Mouse (Mus musculus) limb, embryonic 11.5 days (tissue): ENCODE measurements around the gene 1810062G17Rik. TPM values are rescaled to one million over a fixed set of nuclear protein-coding genes. Genes with fewer than 3 reads are reported as not detected.

Source experiments
- ATAC-seq: fragments of 200-750 bp; cut with Nextera tagmentation; 2 replicates; pipeline ENCODE4 v1.8.0; 2017; ENCODE audit warnings: low read depth; ENCODE audit not compliant: insufficient number of reproducible peaks, low FRiP score, low TSS enrichment
- DNase-seq: peaks from one replicate; pipeline ENCODE4 v3.0.0-alpha.2; 2015; ENCODE audit warnings: low spot score
- H3K27ac ChIP-seq: fragments of 300-500 bp; sonication (generic); replicated peaks from 2 replicates; pipeline ENCODE4 v1.5.1; 2014; ENCODE audit warnings: low read depth, mild to moderate bottlenecking, low read length
- H3K27me3 ChIP-seq: fragments of 300-500 bp; sonication (generic); 2 replicates; pipeline ENCODE4 v1.6.1; 2014; ENCODE audit warnings: mild to moderate bottlenecking, low read length, mixed read lengths; ENCODE audit not compliant: control insufficient read depth, insufficient read depth
- H3K36me3 ChIP-seq: fragments of 300-500 bp; sonication (generic); 2 replicates; pipeline ENCODE4 v1.6.1; 2014; ENCODE audit warnings: mild to moderate bottlenecking, low read length, moderate library complexity, mixed read lengths; ENCODE audit not compliant: control insufficient read depth, insufficient read depth
- H3K4me1 ChIP-seq: fragments of 300-500 bp; sonication (generic); 2 replicates; pipeline ENCODE4 v1.6.1; 2014; ENCODE audit warnings: low read length, mixed read lengths; ENCODE audit not compliant: control insufficient read depth, insufficient read depth
- H3K4me2 ChIP-seq: fragments of 300-500 bp; sonication (generic); 2 replicates; pipeline ENCODE4 v1.6.1; 2014; ENCODE audit warnings: low read depth, mild to moderate bottlenecking, moderate library complexity; ENCODE audit not compliant: severe bottlenecking
- H3K4me3 ChIP-seq: fragments of 300-500 bp; sonication (generic); 2 replicates; pipeline ENCODE4 v1.5.1; 2014; ENCODE audit warnings: low read depth, low read length
- H3K9ac ChIP-seq: fragments of 300-500 bp; sonication (generic); 2 replicates; pipeline ENCODE4 v1.6.1; 2014; ENCODE audit warnings: mild to moderate bottlenecking, low read length
- H3K9me3 ChIP-seq: fragments of 300-500 bp; sonication (generic); 2 replicates; pipeline ENCODE4 v1.6.1; 2016; ENCODE audit warnings: low read length; ENCODE audit not compliant: control insufficient read depth
- WGBS: fragments of 180-500 bp; shearing (Covaris S2); extraction: QIAGEN DNeasy Blood & Tissue Kit; methylation state at CpG from one replicate; pipeline ENCODE4 v1.1.7; 2014; 5-methylcytosine and 5-hydroxymethylcytosine counted together
- polyA plus RNA-seq: library from polyadenylated mRNA; unstranded; fragments of >200 nt; fragmentation: Nextera tagmentation; extraction: Ambion mirVana; gene quantifications from 2 replicates; pipeline ENCODE4 v1.2.1, GENCODE M21; 2014

The 1810062G17Rik gene
- polyA plus RNA-seq, 1 experiment from 2014 or later: 0.61 TPM

DNA sequence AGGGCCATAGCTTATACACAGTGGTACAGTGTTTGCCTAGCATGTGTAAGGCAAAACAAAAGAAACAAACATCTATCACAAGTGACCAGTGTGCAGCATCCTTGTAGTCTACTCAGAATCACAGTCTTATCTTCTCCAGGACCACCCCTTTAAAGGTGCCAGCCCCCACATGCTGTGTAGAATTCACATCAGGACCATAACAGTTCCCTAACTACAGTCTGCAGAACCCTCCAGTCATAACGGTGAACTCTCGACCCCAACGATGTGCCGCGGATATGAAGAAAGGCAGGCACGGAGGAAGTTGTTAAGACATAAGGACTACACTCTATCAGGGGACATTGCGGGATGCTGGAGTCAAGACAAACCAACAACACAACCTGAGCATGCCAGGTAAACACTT lies 23.7 kb downstream of the 1810062G17Rik start:
- no peaks in the 10 kb centered on the region for H3K36me3 ChIP-seq
- H3K27ac ChIP-seq: no peak overlapping the region
- no peaks in the 10 kb centered on the region for H3K27me3 ChIP-seq
- ATAC-seq (no peak), DNase-seq (no peak)
- H3K9ac ChIP-seq: no peak overlapping the region
- no peak overlapping the region for H3K4me3 ChIP-seq
- H3K4me1 ChIP-seq: no peaks in the 10 kb centered on the region
- WGBS: 91% methylated on average over 7 of the region's 7 CpGs
- H3K9me3 ChIP-seq: no peaks in the 10 kb centered on the region
- no peak overlapping the region for H3K4me2 ChIP-seq

DNA sequence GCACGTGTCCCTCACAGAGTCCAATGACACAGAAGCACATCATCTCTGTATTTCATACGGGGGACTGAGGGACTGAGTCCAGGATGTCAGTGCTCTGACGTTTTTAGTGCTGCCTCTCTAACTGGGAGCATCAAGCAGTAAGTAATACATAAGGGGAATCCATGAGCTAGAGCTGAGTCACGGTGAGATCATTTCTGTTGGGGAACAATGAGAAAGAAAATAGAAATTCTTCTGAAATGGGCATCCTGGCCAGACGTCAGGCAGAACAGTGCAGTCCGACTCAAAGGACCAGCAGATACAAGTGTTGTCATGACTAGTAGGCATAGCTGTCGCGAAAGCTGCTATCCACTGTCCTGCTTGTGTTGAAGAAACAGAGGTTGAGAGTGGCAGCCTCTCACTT lies 25.2 kb downstream of the 1810062G17Rik start:
- Histone ChIP-seq H3K4me1 (no peaks in the 10 kb centered on the region), H3K9me3 (no peaks in the 10 kb centered on the region), H3K27me3 (no peaks in the 10 kb centered on the region), H3K4me2 (no peak overlapping the region), H3K27ac (no peak overlapping the region), H3K4me3 (no peak overlapping the region), H3K36me3 (no peaks in the 10 kb centered on the region), H3K9ac (no peak overlapping the region)
- no peak for ATAC-seq
- DNase-seq: no peak
- WGBS: 85% methylated on average over 8 of the region's 8 CpGs

DNA sequence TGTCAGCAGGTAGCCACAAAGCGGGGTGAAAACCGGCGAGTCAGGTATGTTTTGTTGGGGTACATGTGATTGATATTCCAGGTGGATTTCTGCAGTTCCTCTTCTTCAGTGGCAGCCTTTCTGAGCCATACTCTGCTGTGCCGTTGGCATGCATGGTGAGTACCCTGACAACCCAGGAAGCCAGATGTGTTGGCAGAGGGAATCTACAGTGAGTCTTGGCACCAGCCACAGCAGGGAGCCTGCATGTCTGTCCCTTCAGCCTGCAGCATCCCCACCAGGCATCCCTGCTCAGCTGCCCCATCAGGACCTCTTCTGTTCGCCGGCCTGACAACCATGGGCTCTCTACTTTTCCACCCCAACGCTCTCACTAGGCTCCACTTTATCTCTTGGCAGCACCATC lies 25.8 kb downstream of the 1810062G17Rik start:
- H3K4me2 ChIP-seq: no peak overlapping the region
- ATAC-seq (no peak), DNase-seq (no peak)
- H3K27ac ChIP-seq: no peak overlapping the region
- no peak overlapping the region for H3K9ac ChIP-seq
- no peak overlapping the region for H3K4me3 ChIP-seq
- WGBS: 83% methylated on average over 7 of the region's 7 CpGs
- H3K36me3 ChIP-seq: no peaks in the 10 kb centered on the region
- H3K4me1 ChIP-seq: no peaks in the 10 kb centered on the region
- no peaks in the 10 kb centered on the region for H3K9me3 ChIP-seq
- no peaks in the 10 kb centered on the region for H3K27me3 ChIP-seq

DNA sequence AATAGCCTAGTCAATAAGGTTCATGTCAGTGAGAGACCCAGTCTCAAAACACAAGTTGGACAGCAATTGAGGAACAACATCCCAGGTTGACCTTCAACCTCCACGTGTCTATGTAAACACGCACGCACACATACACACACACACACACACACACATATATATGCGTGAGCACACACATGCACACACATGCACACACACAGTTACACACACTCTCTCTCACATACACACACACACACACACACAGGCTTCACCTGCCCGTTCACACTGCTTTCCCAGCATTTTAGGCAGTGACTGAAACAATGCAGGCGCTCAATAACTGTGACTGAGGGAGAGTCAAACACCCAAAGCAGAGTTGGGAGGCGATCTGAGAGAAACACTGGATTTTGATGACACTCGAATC lies 29.6 kb downstream of the 1810062G17Rik start:
- DNase-seq (no peak), ATAC-seq (no peak)
- no peaks in the 10 kb centered on the region for H3K36me3 ChIP-seq
- no peak overlapping the region for H3K27ac ChIP-seq
- no peak overlapping the region for H3K4me2 ChIP-seq
- no peak overlapping the region for H3K9ac ChIP-seq
- 90% methylated on average over 8 of the region's 8 CpGs for WGBS
- H3K27me3 ChIP-seq: no peaks in the 10 kb centered on the region
- no peaks in the 10 kb centered on the region for H3K4me1 ChIP-seq
- no peak overlapping the region for H3K4me3 ChIP-seq
- H3K9me3 ChIP-seq: no peaks in the 10 kb centered on the region

DNA sequence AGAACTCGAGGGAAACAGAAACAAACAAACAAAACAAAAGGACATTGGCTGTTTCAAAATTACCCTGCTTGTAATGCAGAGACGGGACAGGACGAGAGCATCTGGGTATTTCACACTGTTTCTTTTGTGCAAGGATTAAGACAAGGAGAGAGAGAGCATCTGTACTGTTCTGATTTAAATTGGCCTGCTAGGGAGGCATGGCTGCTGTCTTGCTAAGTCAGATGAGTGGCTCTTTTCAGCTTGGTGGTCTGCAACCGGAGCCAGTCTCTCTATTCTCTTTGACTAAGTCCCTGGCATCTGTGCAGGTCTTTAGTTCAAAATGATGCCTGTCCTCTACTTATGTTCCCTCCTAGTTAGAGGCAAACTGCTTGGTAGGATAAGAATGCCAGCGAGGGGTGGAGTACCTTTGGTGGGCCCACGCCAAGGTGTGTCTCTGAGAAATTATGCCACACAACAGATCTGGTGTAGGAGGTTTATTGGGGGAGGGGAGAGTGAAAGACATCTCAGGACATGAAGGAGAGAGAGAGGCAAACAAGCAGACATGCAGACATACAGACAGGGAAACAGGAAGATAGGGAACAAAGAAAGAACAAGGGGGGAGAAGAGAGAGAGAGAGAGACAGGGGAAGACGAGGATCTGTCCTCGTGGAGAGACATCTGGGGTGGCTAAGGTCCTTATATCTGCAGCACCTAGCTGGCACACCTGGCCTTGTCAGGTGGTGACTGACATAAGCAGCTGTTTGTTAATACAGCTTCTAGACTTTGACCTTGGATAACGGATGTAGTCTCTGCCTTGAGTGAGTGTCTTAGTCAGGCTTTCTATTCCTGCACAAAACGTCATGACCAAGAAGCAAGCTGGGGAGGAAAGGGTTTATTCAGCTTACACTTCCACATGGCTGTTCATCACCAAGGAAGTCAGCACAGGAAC lies 30.3 kb downstream of the 1810062G17Rik start:
- H3K9me3 ChIP-seq: no peaks in the 10 kb centered on the region
- no peak overlapping the region for H3K4me3 ChIP-seq
- no peak overlapping the region for H3K27ac ChIP-seq
- no peak overlapping the region for H3K4me2 ChIP-seq
- 75% methylated on average over 10 of the region's 10 CpGs for WGBS
- H3K9ac ChIP-seq: no peak overlapping the region
- H3K4me1 ChIP-seq: no peaks in the 10 kb centered on the region
- no peaks in the 10 kb centered on the region for H3K27me3 ChIP-seq
- ATAC-seq (no peak), DNase-seq (no peak)
- H3K36me3 ChIP-seq: no peaks in the 10 kb centered on the region

DNA sequence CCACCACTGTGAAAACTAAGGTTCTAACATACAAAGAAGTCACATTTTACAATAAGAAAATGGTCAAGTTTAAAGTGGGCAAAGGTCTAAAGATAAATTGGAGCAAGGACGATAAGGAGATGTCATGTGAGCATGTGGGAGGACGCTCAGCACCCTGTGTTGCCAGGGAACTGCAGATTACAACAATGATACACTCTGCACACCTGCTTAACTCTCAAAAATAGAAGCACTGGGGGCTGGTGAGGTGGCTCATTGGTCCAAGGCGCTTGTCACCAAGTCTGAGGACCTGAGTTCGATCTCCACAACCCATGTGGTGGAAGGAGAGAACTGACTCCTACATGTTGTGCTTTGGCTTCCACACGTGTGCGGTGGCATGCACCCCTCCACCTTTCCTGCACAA lies 35.8 kb downstream of the 1810062G17Rik start:
- no peaks in the 10 kb centered on the region for H3K27me3 ChIP-seq
- DNase-seq (no peak), ATAC-seq (no peak)
- no peak overlapping the region for H3K4me3 ChIP-seq
- no peak overlapping the region for H3K9ac ChIP-seq
- no peak overlapping the region for H3K27ac ChIP-seq
- H3K36me3 ChIP-seq: no peaks in the 10 kb centered on the region
- H3K4me1 ChIP-seq: no peaks in the 10 kb centered on the region
- no peak overlapping the region for H3K4me2 ChIP-seq
- 82% methylated on average over 6 of the region's 6 CpGs for WGBS
- H3K9me3 ChIP-seq: no peaks in the 10 kb centered on the region

DNA sequence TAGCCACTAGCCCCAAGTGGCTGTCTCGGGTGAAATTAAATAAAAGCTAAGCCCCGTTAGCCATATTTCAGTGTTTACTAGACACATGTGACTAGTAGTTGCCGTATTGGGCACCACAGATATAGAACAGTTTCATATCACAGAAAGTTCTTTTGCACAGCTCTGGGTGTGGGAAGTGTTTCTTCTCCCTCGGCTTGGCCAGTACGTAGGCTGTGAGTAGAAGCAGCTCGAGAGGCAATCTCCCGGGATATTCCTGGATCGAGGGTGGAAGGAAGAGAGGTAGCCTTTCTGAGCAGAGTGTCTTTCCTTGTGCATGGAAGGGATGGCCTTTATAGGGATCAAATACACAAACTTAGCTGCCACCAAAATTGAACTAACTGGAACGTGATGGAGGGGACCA lies 40.5 kb downstream of the 1810062G17Rik start:
- no peaks in the 10 kb centered on the region for H3K36me3 ChIP-seq
- no peak overlapping the region for H3K27ac ChIP-seq
- WGBS: 95% methylated on average over 9 of the region's 9 CpGs
- H3K27me3 ChIP-seq: peaks cover 16% of the 10 kb centered on the region
- DNase-seq: no peak
- no peak overlapping the region for H3K4me2 ChIP-seq
- H3K9me3 ChIP-seq: no peaks in the 10 kb centered on the region
- H3K9ac ChIP-seq: no peak overlapping the region
- H3K4me1 ChIP-seq: no peaks in the 10 kb centered on the region
- H3K4me3 ChIP-seq: no peak overlapping the region
- ATAC-seq: no peak

DNA sequence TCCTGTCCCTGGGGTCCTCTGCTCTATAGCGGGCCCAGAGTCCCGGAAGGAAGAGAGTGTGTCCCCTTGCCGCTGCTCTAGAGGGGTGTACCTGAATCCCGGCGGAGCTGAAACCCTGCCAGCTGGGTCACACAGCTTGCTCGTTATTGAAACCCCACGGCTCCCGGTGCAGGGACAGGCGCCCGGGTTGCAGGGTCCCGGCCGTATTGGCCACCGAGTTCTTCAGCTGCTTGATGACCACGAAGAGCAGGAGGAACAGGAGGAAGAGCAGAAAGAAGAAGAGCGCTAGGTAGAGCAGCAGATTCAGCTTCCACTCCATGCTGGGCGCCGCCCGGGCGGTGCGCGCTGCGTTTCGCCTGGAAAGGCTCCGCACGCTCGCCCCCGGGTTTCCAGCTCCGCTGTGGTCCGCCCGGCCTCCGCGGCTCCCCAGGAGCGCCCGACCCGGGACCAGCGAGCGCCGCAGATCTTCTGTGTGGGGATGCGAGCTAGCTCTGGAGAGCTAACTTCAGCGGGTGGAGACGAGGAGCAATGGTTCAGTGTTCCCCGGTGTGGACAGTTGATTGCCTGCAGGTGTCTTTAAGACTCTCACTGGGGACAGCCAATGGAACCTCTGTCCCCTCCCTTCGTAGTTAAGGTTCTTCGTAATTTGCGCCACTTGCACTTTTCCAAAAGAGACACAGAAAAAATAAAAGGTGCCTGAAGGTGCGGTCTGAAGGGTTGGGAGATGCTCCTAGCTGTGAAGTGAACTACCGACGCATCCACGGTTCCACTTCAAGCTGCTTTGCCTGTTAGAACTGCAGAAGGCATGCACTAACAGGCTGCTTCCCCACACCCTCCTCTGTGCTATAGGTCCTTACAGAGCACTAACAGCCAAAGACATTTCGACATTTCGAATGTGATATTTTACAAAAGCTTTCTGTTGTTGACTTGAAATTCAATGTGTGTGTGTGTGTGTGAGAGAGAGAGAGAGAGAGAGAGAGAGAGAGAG lies 45.6 kb downstream of the 1810062G17Rik start, which contains the start of gene Gm11549:
Gene Gm11549, minus strand, starts transcription at position 741 of the 988 bp plus-strand sequence.
- H3K27me3 ChIP-seq: peaks cover 34% of the 10 kb centered on the region
- H3K27ac ChIP-seq: no peak within 1 kb of the TSS
- DNase-seq (peak; percentile 62), ATAC-seq (no peak)
- peak within 1 kb of the TSS; percentile 86 for H3K4me2 ChIP-seq
- under 1% methylated on average over 51 of the region's 51 CpGs for WGBS
- no peaks in the 10 kb centered on the region for H3K36me3 ChIP-seq
- H3K9me3 ChIP-seq: no peaks in the 10 kb centered on the region
- peak within 1 kb of the TSS; percentile 42 for H3K4me3 ChIP-seq
- H3K4me1 ChIP-seq: no peaks in the 10 kb centered on the region
- peak within 1 kb of the TSS; percentile 49 for H3K9ac ChIP-seq
